Mouse (Mus musculus): Measurements from ENCODE around the gene Scgb1b12. TPM values are rescaled to one million over a fixed set of nuclear protein-coding genes. Genes with fewer than 3 reads are reported as not detected.
"Not testable (repeated sequence)": the region's sequence is repeated elsewhere in the genome, so short reads cannot be mapped to it uniquely, and the experiment has no call there.

The Scgb1b12 gene
- not detected in 2 replicates for polyA plus RNA-seq (2014; fragmentation: Nextera tagmentation; extraction: Ambion mirVana)

GRCm38 (mm10) chr7:32333882-32334281, at the start of gene Scgb1b12:
Gene Scgb1b12 (plus strand): TSS chr7:32334182.
- H3K27me3 ChIP-seq (ENCODE audit: control insufficient read depth, insufficient read depth, low read length); H3K36me3 ChIP-seq (ENCODE audit: control insufficient read depth, insufficient read depth, low read length); H3K4me2 ChIP-seq (ENCODE audit: low read depth, low read length); H3K9me3 ChIP-seq (ENCODE audit: control insufficient read depth, low read length); H3K4me3 ChIP-seq (ENCODE audit: low read depth, low read length); H3K9ac ChIP-seq (replicated peaks; ENCODE audit: low read depth, low read length); ATAC-seq (ENCODE audit: low read depth); H3K4me1 ChIP-seq (ENCODE audit: control insufficient read depth, insufficient read depth, low read length); H3K27ac ChIP-seq (ENCODE audit: low read depth, low read length): not testable (repeated sequence)
- WGBS, result 95% methylated on average over 2 of the region's 3 CpGs

- WGBS, result 79% methylated on average over 1 of the region's 1 CpGs
- not testable (repeated sequence) for H3K27me3 ChIP-seq (ENCODE audit: control insufficient read depth, insufficient read depth, low read length); H3K9me3 ChIP-seq (ENCODE audit: control insufficient read depth, low read length); H3K36me3 ChIP-seq (ENCODE audit: control insufficient read depth, insufficient read depth, low read length); ATAC-seq (ENCODE audit: low read depth); H3K27ac ChIP-seq (ENCODE audit: low read depth, low read length); H3K4me2 ChIP-seq (ENCODE audit: low read depth, low read length); H3K4me3 ChIP-seq (ENCODE audit: low read depth, low read length); H3K9ac ChIP-seq (replicated peaks; ENCODE audit: low read depth, low read length); H3K4me1 ChIP-seq (ENCODE audit: control insufficient read depth, insufficient read depth, low read length)
These were observed 6.8 kb upstream of the Scgb1b12 start, which contains the start of gene Scgb2b12 for GRCm38 (mm10) chr7:32327145-32327544. Gene Scgb2b12 (minus strand): TSS chr7:32327245.

Other genes starting within 250 kb of the Scgb1b12 start
- not detected in 2 replicates for gene Scgb1b10, start 233.3 kb upstream of the Scgb1b12 start, polyA plus RNA-seq (2014; fragmentation: Nextera tagmentation; extraction: Ambion mirVana)
- gene Scgb2b11, start 123.0 kb upstream of the Scgb1b12 start, polyA plus RNA-seq (2014; fragmentation: Nextera tagmentation; extraction: Ambion mirVana), result not detected in 2 replicates
- gene Scgb1b11, start 111.3 kb upstream of the Scgb1b12 start, polyA plus RNA-seq (2014; fragmentation: Nextera tagmentation; extraction: Ambion mirVana), result not detected in 2 replicates
- not detected in 2 replicates for gene Scgb2b12, start 6.9 kb upstream of the Scgb1b12 start, polyA plus RNA-seq (2014; fragmentation: Nextera tagmentation; extraction: Ambion mirVana)
- gene Scgb1b29, start 107.4 kb downstream of the Scgb1b12 start, polyA plus RNA-seq (2014; fragmentation: Nextera tagmentation; extraction: Ambion mirVana), result not detected in 2 replicates

All from neural tube, embryonic 14.5 days (tissue).